Mouse (Mus musculus): Measurements from ENCODE around the gene Smad3.

GRCm38 (mm10) chr9:63669816-63670215 is 88.0 kb downstream of the Smad3 start:
- TF ChIP-seq CTCF (IDR thresholded peaks at IDR 0.05) (no peak), EP300 (IDR thresholded peaks at IDR 0.05) (no peak)
